Mouse (Mus musculus): ENCODE measurements around the gene Trmt10a.

The Trmt10a gene

GRCm38 (mm10) chr3:138197093-138197492 lies 53.8 kb downstream of the Trmt10a start:
- in situ Hi-C loops (cut with MboI), result no loop called here

DNA sequence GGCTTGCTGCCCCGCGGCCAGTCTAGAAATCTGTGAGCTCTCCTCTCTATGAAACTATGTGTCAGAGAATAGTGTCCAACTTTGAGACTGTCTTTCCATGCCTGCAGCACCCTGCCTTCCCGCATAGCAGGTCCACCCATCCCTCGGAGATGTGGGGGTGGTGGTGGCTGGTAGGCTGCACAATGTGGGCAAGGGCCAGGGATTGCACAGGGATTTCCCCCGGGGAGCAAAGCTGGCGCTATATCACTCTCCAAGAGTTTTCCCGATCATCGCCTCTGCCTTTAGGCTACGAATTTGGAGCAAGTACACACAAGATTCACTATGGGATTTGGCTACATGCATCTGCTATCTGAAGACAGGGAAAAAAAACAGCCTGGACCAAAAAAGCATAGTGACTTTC lies 54.3 kb downstream of the Trmt10a start:
- in situ Hi-C loops (cut with MboI), result no loop called here

DNA sequence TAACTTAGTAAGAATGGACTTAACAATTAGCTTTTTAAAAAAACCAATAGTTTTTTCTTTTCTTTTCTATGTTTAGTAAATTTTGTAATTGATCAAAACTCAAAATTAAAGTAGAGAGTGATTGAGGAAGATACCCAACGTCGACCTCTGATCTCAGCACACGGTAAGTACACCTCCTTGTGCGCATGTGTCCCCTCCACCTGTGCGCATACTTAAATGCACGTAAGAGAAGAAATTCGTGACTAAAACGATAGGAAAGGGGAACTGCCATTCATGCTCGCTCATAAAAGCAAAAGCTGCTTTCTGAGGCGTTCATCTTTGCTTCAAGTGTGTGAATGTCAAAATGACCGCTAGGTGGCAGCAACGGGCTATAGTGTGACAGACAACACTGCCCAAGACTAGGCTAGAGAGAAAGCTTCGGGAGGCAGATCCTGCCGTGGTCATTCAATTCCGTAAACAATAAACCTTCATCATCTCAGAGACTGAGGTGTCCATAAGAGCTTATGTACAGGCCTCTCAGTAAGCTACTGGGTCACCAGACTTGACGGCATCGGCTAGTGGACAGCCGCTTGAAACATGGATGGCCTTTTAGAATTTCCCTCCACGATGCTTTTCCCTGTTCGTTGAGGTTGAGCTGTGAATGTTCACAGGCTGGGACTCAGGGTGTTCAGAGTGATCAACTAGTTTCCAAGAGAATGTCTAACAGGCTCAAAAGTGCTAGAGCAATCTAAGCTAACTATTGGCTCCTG lies 54.9 kb downstream of the Trmt10a start:
- in situ Hi-C loops (cut with MboI), result no loop called here

DNA sequence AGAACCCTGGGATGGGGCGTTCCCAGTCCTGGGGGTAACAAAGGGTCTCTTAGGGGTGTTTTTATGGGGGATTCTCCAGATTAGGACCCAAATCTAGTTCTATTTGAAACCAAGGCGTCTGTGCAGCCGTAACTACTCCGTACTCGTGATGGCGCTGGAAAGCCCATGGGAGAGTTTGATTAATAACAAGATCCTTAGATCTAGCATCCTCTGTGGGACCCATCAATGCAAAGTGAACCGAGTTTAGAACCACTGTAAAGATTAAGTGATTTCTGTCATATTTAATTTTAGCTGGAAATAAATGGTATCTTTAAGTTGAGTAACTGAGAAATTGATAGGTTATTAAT lies 55.4 kb downstream of the Trmt10a start:
- in situ Hi-C loops (cut with MboI), result no loop called here

DNA sequence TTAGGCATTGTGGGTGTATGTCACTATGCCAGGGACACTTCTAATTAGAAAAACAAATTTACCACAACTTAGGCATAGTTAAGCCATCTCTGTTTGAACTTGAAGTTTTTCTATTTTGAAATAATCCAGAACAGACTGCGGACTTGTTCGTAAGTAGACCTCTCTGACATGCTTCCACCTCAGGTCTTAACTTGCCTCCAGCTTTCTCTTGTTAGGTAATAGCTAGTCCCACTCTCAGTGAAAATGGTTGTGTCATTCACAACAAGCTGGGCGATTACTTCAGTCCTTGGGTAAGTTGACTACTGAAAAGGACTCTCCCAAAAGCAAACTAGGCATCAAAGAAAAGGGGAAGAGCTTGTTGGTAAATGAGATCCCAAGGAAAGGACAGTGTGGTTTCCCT lies 65.6 kb downstream of the Trmt10a start:
- in situ Hi-C loops (cut with MboI), result no loop called here
